16 mouse cellular contexts compared by ENCODE assay signal in genomic region chr17:74710731-74711130, GRCm38 (mm10). TPM values are rescaled to one million over a fixed set of nuclear protein-coding genes. Genes with fewer than 3 reads are reported as not detected.
A peak's percentile ranks its signal among the peaks of the same experiment; 100 is the strongest.
DNase-seq lines count a peak whose midpoint lies in the region; ATAC-seq lines count a peak whose summit lies in the region.
"Had no signal": no experiment of that assay in that cellular context is flagged by ENCODE, and none has a peak within 500 bp of the region (broad histone marks: within the 10 kb centered on the region; RNA-seq: fewer than 3 reads in every experiment).

No protein-coding gene starts in this region.

- H3K27ac ChIP-seq in kidney, embryonic 16.5 days (ENCODE audit: low read length): no peak overlapping the region
- H3K27ac ChIP-seq: lung, embryonic 15.5 days had no signal

- no peaks in the 10 kb centered on the region for H3K4me1 ChIP-seq in kidney, embryonic 16.5 days (ENCODE audit: insufficient read depth, low read length)
- H3K4me1 ChIP-seq: lung, embryonic 15.5 days had no signal

- 67% methylated on average over 4 of the region's 4 CpGs for WGBS in kidney, embryonic 16.5 days

- no peak overlapping the region for H3K4me2 ChIP-seq in kidney, embryonic 16.5 days (replicated peaks; ENCODE audit: low read depth, low read length)
- H3K4me2 ChIP-seq: lung, embryonic 15.5 days had no signal

- no peaks in the 10 kb centered on the region for H3K9me3 ChIP-seq in kidney, embryonic 16.5 days (ENCODE audit: low read length)
- H3K9me3 ChIP-seq: lung, embryonic 15.5 days had no signal

- peak; percentile 42; the same call in 1 of the 2 replicates for ATAC-seq in kidney, embryonic 16.5 days (ENCODE audit: low FRiP score, low TSS enrichment)
- peak; percentile 87 for ATAC-seq in megakaryocyte, adult 5-6 weeks (ENCODE audit: poor library complexity, severe bottlenecking)
- ATAC-seq: CD4-positive, CD25-positive, alpha-beta regulatory T cell, adult 4 months; forebrain, embryonic 16.5 days had no signal

- H3K4me3 ChIP-seq in kidney, embryonic 16.5 days (ENCODE audit: low read length): no peak overlapping the region
- H3K4me3 ChIP-seq: lung, embryonic 15.5 days had no signal

- H3K9ac ChIP-seq in kidney, embryonic 16.5 days (replicated peaks; ENCODE audit: low read length): no peak overlapping the region
- H3K9ac ChIP-seq: lung, embryonic 15.5 days had no signal

- no peaks in the 10 kb centered on the region for H3K36me3 ChIP-seq in kidney, embryonic 16.5 days (ENCODE audit: insufficient read depth, low read length)
- H3K36me3 ChIP-seq: lung, embryonic 15.5 days had no signal

- no peaks in the 10 kb centered on the region for H3K27me3 ChIP-seq in kidney, embryonic 16.5 days (ENCODE audit: insufficient read depth, low read length)
- H3K27me3 ChIP-seq: lung, embryonic 15.5 days had no signal

- no peak for DNase-seq in kidney, postnatal 4 days
- peak; percentile 11 for DNase-seq in adrenal gland, postnatal 14 days
- DNase-seq in fat pad, adult 2 months (ENCODE audit: extremely low read depth, low read depth, low spot score): peak; percentile 31
- no peak for DNase-seq in frontal cortex, postnatal 25 days (ENCODE audit: low spot score in 2 of 2)
- DNase-seq in heart, adult 8-10 months (ENCODE audit: low spot score): no peak
- DNase-seq in cerebellum, postnatal 4 days (ENCODE audit: low spot score in 2 of 2): no peak
- DNase-seq: cerebellum, adult 2 months; gastrocnemius, postnatal 25 days; kidney, postnatal 10 days; right cerebral cortex, postnatal 14 days; thymus, postnatal 14 days had no signal

RNA-seq across cellular contexts. Expression of gene Ttc27, which starts 6.8 kb away (rescaled TPM):
- polyA plus RNA-seq in kidney, embryonic 16.5 days (2015; fragmentation: Nextera tagmentation; extraction: Ambion mirVana): 26.6 and 28.8 TPM in 2 replicates
- total RNA-seq in adrenal gland, postnatal 14 days (2021): 21.0 and 23.5 TPM in 2 replicates
- 6.7 and 14.0 TPM in 2 replicates for total RNA-seq in megakaryocyte, adult 5-6 weeks (2015)
- 13.7 and 28.7 TPM in 2 replicates for total RNA-seq in megakaryocyte, adult 5-6 weeks (2017)
- total RNA-seq in heart, adult 8-10 months (2022): 10 to 100 TPM; 10.4 to 16.7 (median 14.6) TPM

Comparison
In these comparisons a context has a peak if more than half of its experiments do, and no peak if none do; other contexts are left out.
1. DNase-seq: peak in adrenal gland, postnatal 14 days (single experiment) and fat pad, adult 2 months (single experiment); none in kidney, postnatal 4 days (0 of 2), frontal cortex, postnatal 25 days (0 of 2), heart, adult 8-10 months (single experiment) and cerebellum, postnatal 4 days (0 of 2).